Mouse (Mus musculus): ENCODE results near the gene Snip1. TPM values are rescaled to one million over a fixed set of nuclear protein-coding genes. Genes with fewer than 3 reads are reported as not detected.
A peak's percentile ranks its signal among the peaks of the same experiment; 100 is the strongest.

Snip1 gene
- total and polyA plus RNA-seq, 3 experiments, result 30.0 to 41.7 (median 36.5) TPM

- no peak for TF ChIP-seq GATA1 (IDR thresholded peaks at IDR 0.05; ENCODE audit: borderline replicate concordance, low read length)
- TF ChIP-seq TAL1 (conservative IDR thresholded peaks at IDR 0.05; ENCODE audit: low read depth, low read length), result no peak
- TF ChIP-seq GATA2 (IDR thresholded peaks at IDR 0.05; ENCODE audit: borderline replicate concordance, low read depth, low read length), result no peak
- TF ChIP-seq POLR2AphosphoS5 (IDR thresholded peaks at IDR 0.05; ENCODE audit: insufficient replicate concordance, low read depth, low read length), result no peak
- TF ChIP-seq CTCF (IDR thresholded peaks at IDR 0.05; ENCODE audit: low read depth, low read length), result no peak
- no peak overlapping the region for H3K4me3 ChIP-seq (ENCODE audit: low read depth, low read length)
- H3K9me3 ChIP-seq (replicated peaks), result peaks cover 4% of the 10 kb centered on the region
- H3K36me3 ChIP-seq (replicated peaks), result peaks cover 92% of the 10 kb centered on the region
- ATAC-seq (ENCODE audit: extremely low read depth, insufficient number of reproducible peaks, low FRiP score, poor library complexity, severe bottlenecking), result no peak
- DNase-seq (ENCODE audit: low spot score), result no peak
- peaks cover 6% of the 10 kb centered on the region for H3K4me1 ChIP-seq (ENCODE audit: insufficient read depth, low read depth, low read length)
- no peaks in the 10 kb centered on the region for H3K27me3 ChIP-seq (ENCODE audit: insufficient read depth, low read length)
Observed at GRCm38 (mm10) chr4:125093031-125093430, 26.6 kb downstream of the Snip1 start.

GRCm38 (mm10) chr4:125096066-125096465 lies 29.6 kb downstream of the Snip1 start:
- Histone ChIP-seq H3K27me3 (ENCODE audit: insufficient read depth, low read length) (no peaks in the 10 kb centered on the region), H3K4me3 (ENCODE audit: low read depth, low read length) (no peak overlapping the region), H3K9me3 (replicated peaks) (peaks cover 4% of the 10 kb centered on the region), H3K36me3 (replicated peaks) (peaks cover 86% of the 10 kb centered on the region), H3K4me1 (ENCODE audit: insufficient read depth, low read depth, low read length) (peaks cover 10% of the 10 kb centered on the region)
- ATAC-seq (ENCODE audit: extremely low read depth, insufficient number of reproducible peaks, low FRiP score, poor library complexity, severe bottlenecking) (no peak), DNase-seq (ENCODE audit: low spot score) (no peak)
- TF ChIP-seq CTCF (IDR thresholded peaks at IDR 0.05; ENCODE audit: low read depth, low read length) (no peak), GATA2 (IDR thresholded peaks at IDR 0.05; ENCODE audit: borderline replicate concordance, low read depth, low read length) (no peak), GATA1 (IDR thresholded peaks at IDR 0.05; ENCODE audit: borderline replicate concordance, low read length) (no peak), TAL1 (conservative IDR thresholded peaks at IDR 0.05; ENCODE audit: low read depth, low read length) (no peak), POLR2AphosphoS5 (IDR thresholded peaks at IDR 0.05; ENCODE audit: insufficient replicate concordance, low read depth, low read length) (no peak)

GRCm38 (mm10) chr4:125097412-125097811 lies 30.9 kb downstream of the Snip1 start:
- TF ChIP-seq POLR2AphosphoS5 (IDR thresholded peaks at IDR 0.05; ENCODE audit: insufficient replicate concordance, low read depth, low read length) (no peak), TAL1 (conservative IDR thresholded peaks at IDR 0.05; ENCODE audit: low read depth, low read length) (no peak), GATA1 (IDR thresholded peaks at IDR 0.05; ENCODE audit: borderline replicate concordance, low read length) (no peak), GATA2 (IDR thresholded peaks at IDR 0.05; ENCODE audit: borderline replicate concordance, low read depth, low read length) (no peak), CTCF (IDR thresholded peaks at IDR 0.05; ENCODE audit: low read depth, low read length) (no peak)
- no peak for DNase-seq (ENCODE audit: low spot score)

DNA sequence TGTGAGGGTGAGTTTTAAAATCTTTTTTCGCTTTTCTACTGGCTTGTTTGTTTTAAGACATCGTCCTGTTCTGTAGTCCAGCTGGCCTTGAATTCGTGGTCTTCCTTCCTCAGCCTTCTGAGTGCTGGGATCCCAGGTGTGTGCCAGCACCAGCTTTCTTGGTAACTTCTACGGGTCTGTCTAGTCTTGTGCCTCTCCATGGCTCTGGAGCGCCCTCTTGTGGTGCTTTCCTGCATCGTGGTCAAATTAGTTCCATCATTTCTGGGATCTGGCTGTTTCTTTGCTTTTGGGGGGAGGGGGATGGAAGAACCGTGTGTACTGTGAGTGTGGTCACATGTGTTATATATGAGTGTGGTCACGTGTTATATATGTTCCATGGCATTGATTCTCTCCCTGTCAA lies 33.0 kb downstream of the Snip1 start:
- Histone ChIP-seq H3K9me3 (replicated peaks) (no peaks in the 10 kb centered on the region), H3K36me3 (replicated peaks) (peaks cover 88% of the 10 kb centered on the region), H3K4me3 (ENCODE audit: low read depth, low read length) (no peak overlapping the region), H3K27me3 (ENCODE audit: insufficient read depth, low read length) (no peaks in the 10 kb centered on the region), H3K4me1 (ENCODE audit: insufficient read depth, low read depth, low read length) (peaks cover 7% of the 10 kb centered on the region)
- ATAC-seq (ENCODE audit: extremely low read depth, insufficient number of reproducible peaks, low FRiP score, poor library complexity, severe bottlenecking), result peak; percentile 45; the same call in 1 of the 2 replicates
- peak; percentile 74 for DNase-seq (ENCODE audit: low spot score)
- TF ChIP-seq GATA2 (IDR thresholded peaks at IDR 0.05; ENCODE audit: borderline replicate concordance, low read depth, low read length) (no peak), TAL1 (conservative IDR thresholded peaks at IDR 0.05; ENCODE audit: low read depth, low read length) (no peak), CTCF (IDR thresholded peaks at IDR 0.05; ENCODE audit: low read depth, low read length) (peak; percentile 86), GATA1 (IDR thresholded peaks at IDR 0.05; ENCODE audit: borderline replicate concordance, low read length) (no peak)

More at GRCm38 (mm10) chr4:125097412-125097811, 30.9 kb downstream of the Snip1 start:
- Histone ChIP-seq H3K4me3 (ENCODE audit: low read depth, low read length) (no peak overlapping the region), H3K9me3 (replicated peaks) (no peaks in the 10 kb centered on the region), H3K36me3 (replicated peaks) (peaks cover 87% of the 10 kb centered on the region), H3K4me1 (ENCODE audit: insufficient read depth, low read depth, low read length) (peaks cover 10% of the 10 kb centered on the region), H3K27me3 (ENCODE audit: insufficient read depth, low read length) (no peaks in the 10 kb centered on the region)
- no peak for ATAC-seq (ENCODE audit: extremely low read depth, insufficient number of reproducible peaks, low FRiP score, poor library complexity, severe bottlenecking)

DNA sequence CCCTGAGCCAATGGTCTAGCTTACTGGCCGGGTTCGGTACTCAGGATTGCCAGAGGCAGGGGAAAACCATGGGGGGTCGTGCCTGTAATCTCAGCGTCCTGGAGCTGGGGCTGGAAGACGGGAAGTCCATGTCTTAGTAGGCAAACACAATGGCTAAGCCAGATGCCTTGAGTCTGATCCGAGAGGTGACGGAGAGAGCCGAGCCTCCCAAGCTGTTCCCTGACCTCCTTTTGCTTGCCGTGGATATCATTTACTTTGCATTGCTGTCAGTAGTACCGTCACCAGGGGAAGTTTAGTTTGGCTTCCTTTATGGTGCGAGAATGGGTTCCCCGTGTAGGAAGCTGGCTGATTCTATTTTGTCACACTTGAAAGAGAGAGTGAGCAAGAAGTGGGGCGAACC lies 34.9 kb downstream of the Snip1 start:
- no peaks in the 10 kb centered on the region for H3K9me3 ChIP-seq (replicated peaks)
- TF ChIP-seq TAL1 (conservative IDR thresholded peaks at IDR 0.05; ENCODE audit: low read depth, low read length) (no peak), CTCF (IDR thresholded peaks at IDR 0.05; ENCODE audit: low read depth, low read length) (no peak), POLR2AphosphoS5 (IDR thresholded peaks at IDR 0.05; ENCODE audit: insufficient replicate concordance, low read depth, low read length) (no peak), GATA2 (IDR thresholded peaks at IDR 0.05; ENCODE audit: borderline replicate concordance, low read depth, low read length) (no peak), GATA1 (IDR thresholded peaks at IDR 0.05; ENCODE audit: borderline replicate concordance, low read length) (no peak)
- DNase-seq (ENCODE audit: low spot score), result no peak
- peaks cover 89% of the 10 kb centered on the region for H3K36me3 ChIP-seq (replicated peaks)
- H3K4me3 ChIP-seq (ENCODE audit: low read depth, low read length), result no peak overlapping the region
- ATAC-seq (ENCODE audit: extremely low read depth, insufficient number of reproducible peaks, low FRiP score, poor library complexity, severe bottlenecking), result no peak
- H3K4me1 ChIP-seq (ENCODE audit: insufficient read depth, low read depth, low read length), result peaks cover 7% of the 10 kb centered on the region
- no peaks in the 10 kb centered on the region for H3K27me3 ChIP-seq (ENCODE audit: insufficient read depth, low read length)

DNA sequence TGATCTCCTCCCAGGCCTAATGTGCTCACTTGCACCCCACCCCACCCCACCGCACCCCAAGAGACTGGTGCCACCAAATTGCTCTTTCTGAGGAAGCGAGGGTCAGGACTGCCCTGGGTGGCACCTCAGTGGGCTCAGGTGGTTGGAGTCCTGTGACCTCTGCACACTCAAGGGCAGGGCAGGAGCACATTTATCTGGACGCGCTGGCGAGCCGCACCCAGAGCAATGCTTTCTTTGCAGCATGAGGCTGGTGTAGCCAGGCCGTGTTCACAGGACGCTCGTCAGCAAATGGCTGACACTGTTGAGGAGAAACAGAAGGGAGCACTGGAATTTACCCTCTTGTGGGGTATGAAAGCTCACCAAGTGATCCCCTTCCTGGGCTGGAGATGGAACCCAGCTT lies 38.9 kb downstream of the Snip1 start:
- no peak for TF ChIP-seq GATA2 (IDR thresholded peaks at IDR 0.05; ENCODE audit: borderline replicate concordance, low read depth, low read length)
- no peak for TF ChIP-seq TAL1 (conservative IDR thresholded peaks at IDR 0.05; ENCODE audit: low read depth, low read length)
- TF ChIP-seq POLR2AphosphoS5 (IDR thresholded peaks at IDR 0.05; ENCODE audit: insufficient replicate concordance, low read depth, low read length), result no peak
- TF ChIP-seq CTCF (IDR thresholded peaks at IDR 0.05; ENCODE audit: low read depth, low read length), result no peak
- TF ChIP-seq GATA1 (IDR thresholded peaks at IDR 0.05; ENCODE audit: borderline replicate concordance, low read length), result no peak
- DNase-seq (ENCODE audit: low spot score), result no peak
- H3K4me1 ChIP-seq (ENCODE audit: insufficient read depth, low read depth, low read length), result peaks cover 2% of the 10 kb centered on the region; the same call in 1 of the 2 replicates
- no peaks in the 10 kb centered on the region for H3K9me3 ChIP-seq (replicated peaks)
- no peak overlapping the region for H3K4me3 ChIP-seq (ENCODE audit: low read depth, low read length)
- peaks cover 89% of the 10 kb centered on the region for H3K36me3 ChIP-seq (replicated peaks)
- H3K27me3 ChIP-seq (ENCODE audit: insufficient read depth, low read length), result no peaks in the 10 kb centered on the region
- no peak for ATAC-seq (ENCODE audit: extremely low read depth, insufficient number of reproducible peaks, low FRiP score, poor library complexity, severe bottlenecking)

Data from G1E (cell line).